Mouse (Mus musculus) embryo, embryonic 11 days (tissue): Measurements from ENCODE around the gene Gm49354.
A peak's percentile ranks its signal among the peaks of the same experiment; 100 is the strongest.
"Not testable (repeated sequence)": the region's sequence is repeated elsewhere in the genome, so short reads cannot be mapped to it uniquely, and the experiment has no call there.

Experiments used
- DNase-seq: peaks from one replicate; pipeline ENCODE4 v3.0.0-alpha.2; 2015

Gm49354 gene

GRCm38 (mm10) chr13:59766786-59767515 is 15.1 kb downstream of the Gm49354 start:
- DNase-seq = no peak

DNA sequence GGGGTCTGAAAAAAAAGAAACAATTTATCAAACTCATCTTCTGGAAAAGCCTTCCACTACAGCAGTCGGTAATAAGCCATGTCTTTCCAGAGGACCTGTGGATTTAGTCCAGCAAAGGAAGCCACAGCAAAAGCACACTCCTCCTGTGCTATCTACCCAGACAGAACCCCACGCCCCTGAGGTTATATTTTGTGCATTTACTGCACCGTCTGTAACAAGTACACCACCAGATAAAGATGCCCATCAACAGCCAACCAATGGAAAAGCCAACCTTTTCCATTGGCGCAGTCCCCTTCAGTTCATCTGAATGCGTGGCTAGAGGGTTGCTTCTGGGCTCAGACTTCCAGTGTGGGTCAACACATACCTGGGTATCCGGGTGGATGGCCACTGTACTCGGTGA is 19.3 kb downstream of the Gm49354 start:
- DNase-seq = no peak

DNA sequence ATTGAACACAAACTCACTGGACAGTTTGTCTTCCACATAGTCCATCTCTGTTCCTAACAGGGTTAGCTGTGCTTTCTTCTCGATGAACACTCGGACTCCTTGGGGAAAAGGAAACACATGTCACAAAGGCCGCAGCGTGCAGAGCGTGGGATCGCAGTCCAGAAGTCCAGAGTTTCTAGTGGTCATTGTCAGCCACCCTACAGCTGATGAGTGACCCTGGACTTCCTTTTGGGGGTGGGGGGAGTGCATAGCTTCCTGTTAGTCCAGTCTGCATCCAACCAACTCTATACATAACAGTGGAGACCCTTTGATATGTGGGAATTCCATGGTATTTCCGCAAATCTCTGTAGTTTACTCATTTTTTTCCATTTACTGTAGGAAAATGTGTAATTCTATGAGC is 25.1 kb downstream of the Gm49354 start:
- no peak for DNase-seq

DNA sequence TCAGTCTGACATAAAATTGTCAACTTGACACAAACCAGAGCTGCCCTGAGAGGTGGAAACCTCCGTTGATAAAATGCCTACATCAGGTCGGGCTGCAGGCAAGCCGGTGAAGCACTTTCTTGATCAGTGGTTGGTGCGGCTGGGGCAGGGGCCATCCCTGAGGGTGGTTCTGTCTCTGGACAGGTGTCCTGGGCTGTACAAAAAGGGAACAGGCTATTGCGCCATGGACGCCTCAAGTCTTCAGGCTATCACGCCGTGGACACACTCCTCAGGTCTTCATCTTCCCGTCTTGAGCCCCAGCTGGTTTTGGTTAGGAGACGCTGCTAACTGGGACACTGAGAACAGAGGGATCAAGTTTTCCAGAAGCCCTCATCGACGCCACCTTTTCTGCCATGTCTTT is 31.7 kb downstream of the Gm49354 start:
- no peak for DNase-seq

DNA sequence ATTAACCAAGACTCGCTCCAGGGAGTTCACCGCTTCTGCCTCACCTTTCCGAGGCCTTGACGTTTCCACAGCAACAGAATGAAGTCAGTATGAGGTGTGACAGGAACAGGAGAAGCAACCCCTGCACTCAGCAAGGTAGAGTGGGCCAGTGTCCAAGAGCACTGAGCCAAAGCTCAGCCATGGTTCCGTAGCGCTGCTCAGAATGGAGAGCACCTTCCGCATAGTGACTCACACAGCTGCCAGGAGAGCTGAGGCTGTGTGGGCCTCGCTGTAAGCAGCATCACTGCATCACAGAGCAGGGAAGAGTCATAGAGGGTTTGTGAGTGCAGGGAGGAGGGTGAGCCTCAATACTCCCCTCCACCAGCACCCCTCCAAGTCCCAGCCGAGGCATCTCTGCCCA is 35.3 kb downstream of the Gm49354 start, which contains the start of gene 1700014D04Rik:
1700014D04Rik (minus strand) TSS at position 42 of the 400 bp plus-strand sequence.
- no peak for DNase-seq

GRCm38 (mm10) chr13:59746164-59746563 is 35.9 kb downstream of the Gm49354 start:
- no peak for DNase-seq

GRCm38 (mm10) chr13:59745462-59745861 is 36.6 kb downstream of the Gm49354 start:
- no peak for DNase-seq

- DNase-seq = no peak
These were observed 40.3 kb downstream of the Gm49354 start for GRCm38 (mm10) chr13:59741697-59742096.

GRCm38 (mm10) chr13:59741096-59741495 is 40.9 kb downstream of the Gm49354 start:
- no peak for DNase-seq

- DNase-seq = no peak
These were observed 42.6 kb downstream of the Gm49354 start for GRCm38 (mm10) chr13:59739397-59739796.

- DNase-seq = no peak
These were observed 43.6 kb downstream of the Gm49354 start for GRCm38 (mm10) chr13:59738455-59738854.

DNA sequence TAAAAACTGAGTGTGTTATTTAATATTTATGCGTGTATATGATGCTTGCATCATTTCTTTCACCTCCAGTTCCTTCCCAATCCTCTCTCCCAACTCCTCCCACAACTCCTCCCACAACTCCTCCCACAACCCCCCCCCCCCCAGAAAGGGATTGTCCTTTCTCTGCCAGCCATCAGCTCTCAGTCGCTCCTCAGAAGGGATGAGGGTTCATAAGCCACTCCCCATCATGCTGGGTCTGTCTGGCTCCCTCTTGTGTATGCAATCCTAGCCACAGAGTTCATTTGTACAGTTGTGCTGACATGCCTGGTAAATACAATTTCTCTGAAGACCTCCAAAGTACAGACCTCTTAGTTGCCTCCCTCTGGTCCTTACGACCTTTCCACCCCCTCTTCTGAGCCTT is 46.9 kb downstream of the Gm49354 start:
- peak; percentile 44 for DNase-seq

GRCm38 (mm10) chr13:59734347-59734746 is 47.7 kb downstream of the Gm49354 start:
- DNase-seq = not testable (repeated sequence)

DNA sequence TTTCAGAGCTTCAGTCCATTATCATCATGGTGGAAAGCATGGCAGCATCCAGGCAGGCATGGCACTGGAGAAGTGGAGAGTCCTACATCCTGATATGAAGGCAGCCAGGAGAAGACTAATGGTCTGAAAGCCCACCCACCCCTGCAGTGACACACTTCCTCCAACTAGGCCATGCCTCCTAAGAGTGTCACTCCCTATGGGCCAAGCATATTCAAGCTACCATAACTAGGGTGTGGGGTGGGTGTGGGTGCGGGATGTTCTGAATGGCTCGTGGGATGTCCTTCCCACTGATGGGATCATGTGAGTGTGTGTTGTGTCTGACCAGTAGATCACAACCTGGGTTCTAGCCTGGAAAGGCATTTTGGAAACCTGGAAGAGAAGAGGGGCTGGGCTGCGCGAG is 48.1 kb downstream of the Gm49354 start:
- no peak for DNase-seq

DNA sequence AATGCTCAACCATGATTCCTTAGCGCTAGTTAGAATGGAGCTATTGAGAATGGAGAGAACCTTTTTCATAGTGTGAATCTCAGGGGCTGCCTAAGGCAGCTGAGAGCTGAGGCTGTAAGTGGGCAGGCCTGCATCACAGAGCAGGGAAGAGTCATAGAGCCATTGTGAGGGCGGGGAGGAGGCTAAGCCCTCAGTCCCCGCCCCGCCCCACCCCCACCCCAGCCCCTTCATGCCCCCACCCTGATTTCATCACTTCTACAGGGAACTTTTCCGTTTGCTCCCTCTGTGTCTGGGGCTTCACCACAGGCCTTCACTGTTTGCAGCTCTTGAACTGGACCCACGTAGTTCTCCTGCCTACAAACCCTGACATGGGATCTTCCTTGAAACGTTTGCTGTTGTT is 50.4 kb downstream of the Gm49354 start, which contains the start of gene Spata31d1d:
Spata31d1d (minus strand) TSS at position 101 of the 400 bp plus-strand sequence.
- DNase-seq = no peak

GRCm38 (mm10) chr13:59728378-59729093 is 53.5 kb downstream of the Gm49354 start:
- DNase-seq = peak; percentile 92

DNA sequence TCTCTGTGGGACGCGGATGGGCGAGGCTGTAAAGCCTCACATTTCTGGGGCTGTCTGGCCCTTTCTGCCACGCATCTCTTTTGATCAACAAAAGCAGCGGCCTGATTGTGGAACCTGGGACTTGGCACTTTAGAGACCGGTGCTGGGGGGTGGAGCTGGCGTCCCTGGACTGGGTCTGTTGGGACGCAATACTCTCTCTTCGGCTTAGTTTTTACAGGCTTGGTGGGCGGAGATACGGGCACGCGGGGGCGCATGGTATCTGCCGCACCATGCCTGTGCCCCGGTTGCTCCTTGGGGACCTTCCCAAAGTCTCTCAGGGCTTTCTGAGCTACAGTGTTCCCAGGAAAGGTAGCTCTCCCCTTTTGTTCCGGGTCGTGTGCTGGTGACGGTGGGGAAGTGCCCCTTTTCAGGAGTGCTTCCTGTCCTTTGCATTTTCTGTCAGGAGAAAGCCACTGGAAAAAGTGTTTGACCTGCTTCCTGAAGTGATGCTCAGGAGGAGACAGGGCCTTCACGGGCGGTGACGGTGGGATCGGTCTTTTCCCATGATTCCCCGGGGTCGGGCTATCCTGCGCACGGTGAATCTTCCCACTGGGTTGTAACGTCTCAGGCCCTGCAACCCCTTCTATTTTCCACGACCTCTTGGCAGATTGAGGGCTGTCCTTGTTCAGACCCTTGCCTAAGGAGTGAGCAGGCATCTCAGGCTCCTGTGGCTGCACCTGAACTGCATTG is 55.7 kb downstream of the Gm49354 start:
- DNase-seq = no peak

- DNase-seq = not testable (repeated sequence)
These were observed 60.0 kb downstream of the Gm49354 start for GRCm38 (mm10) chr13:59722089-59722488.

GRCm38 (mm10) chr13:59719475-59719874 is 62.6 kb downstream of the Gm49354 start:
- no peak for DNase-seq

GRCm38 (mm10) chr13:59718857-59719440 is 63.1 kb downstream of the Gm49354 start:
- DNase-seq = not testable (repeated sequence)

DNA sequence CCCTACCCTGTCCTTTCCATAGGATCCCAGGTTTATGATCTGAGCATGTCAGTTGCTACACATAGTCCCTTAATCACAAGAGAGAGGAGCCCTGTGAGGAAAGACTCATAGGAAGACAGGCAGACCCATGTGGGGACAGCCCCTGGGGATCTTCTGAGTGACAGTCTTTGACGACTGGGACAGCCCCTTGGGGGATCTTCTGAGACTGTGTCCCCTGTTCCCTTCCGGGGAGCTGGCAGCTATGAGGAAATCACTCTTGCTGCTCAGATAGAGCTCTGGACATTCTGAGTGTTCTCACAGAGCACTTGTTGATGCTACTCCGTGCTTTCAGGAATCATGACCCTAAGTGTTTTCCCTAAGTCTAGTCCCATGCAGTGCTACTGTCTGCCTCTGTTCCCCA is 68.3 kb downstream of the Gm49354 start:
- no peak for DNase-seq

- DNase-seq = not testable (repeated sequence)
These were observed 70.1 kb downstream of the Gm49354 start, which contains the start of gene Spata31d1b for GRCm38 (mm10) chr13:59711984-59712383. Spata31d1b (plus strand) TSS chr13:59712284.

DNA sequence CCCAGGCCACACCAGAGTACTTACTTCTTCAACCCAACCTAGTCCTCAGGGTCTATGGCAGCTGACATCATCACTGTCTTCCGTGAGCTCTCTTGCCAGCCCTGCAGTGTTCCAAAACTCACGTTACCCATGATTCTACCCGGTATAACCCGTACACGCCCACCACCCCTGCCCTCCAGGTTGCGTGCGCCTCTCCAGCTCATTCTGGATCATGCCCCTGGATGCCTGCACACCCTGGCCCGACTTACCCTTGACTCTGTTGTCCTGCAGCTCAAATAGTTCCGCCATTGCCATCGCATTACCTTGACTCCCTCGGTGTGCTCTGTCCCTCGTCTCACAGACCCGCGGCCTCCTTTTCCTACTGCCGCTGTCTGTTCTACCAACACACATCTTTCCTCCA is 71.8 kb downstream of the Gm49354 start, which contains the start of gene Spata31d1a:
Spata31d1a (minus strand) TSS at position 101 of the 400 bp plus-strand sequence.
- DNase-seq = no peak
